Mouse (Mus musculus) embryonic fibroblast, embryonic 13.5 days (primary cell): Measurements from ENCODE around the gene Tmem51.

Experiments used
- CTCF ChIP-seq: IDR thresholded peaks from 2 replicates; pipeline ENCODE4 v1.5.1; 2011; ENCODE audit warnings: mild to moderate bottlenecking, control low read depth, low read length, moderate library complexity, borderline replicate concordance; ENCODE audit not compliant: insufficient read depth
- POLR2A ChIP-seq: IDR thresholded peaks from 2 replicates; pipeline ENCODE4 v1.6.1; 2011; ENCODE audit warnings: low read depth, mild to moderate bottlenecking, control low read depth, low read length, moderate library complexity

- TF ChIP-seq CTCF = no peak
- no peak for TF ChIP-seq POLR2A
Observed at GRCm38 (mm10) chr4:141996880-141997279, 87.2 kb downstream of the Tmem51 start.
